Mouse (Mus musculus) layer of hippocampus, postnatal 10 days (tissue): Measurements from ENCODE around the gene Lrrc3c. TPM values are rescaled to one million over a fixed set of nuclear protein-coding genes. Genes with fewer than 3 reads are reported as not detected.

Experiments
- DNase-seq, 2 experiments: peaks; one replicate each; pipeline ENCODE4 v3.0.0; 2021; ENCODE audit warnings: low spot score in 2 of 2
- long read RNA-seq: library from polyadenylated mRNA; stranded (forward); transcript quantifications from one replicate; pipeline ENCODE4 v2.0.0, GENCODE M21; 2023
- total RNA-seq, 2 experiments: library from RNA; stranded (reverse); gene quantifications; 2 replicates each; pipeline ENCODE4 v1.2.3; 2021

Gene Lrrc3c
- not detected for total RNA-seq
- long read RNA-seq, result 0 reads

GRCm38 (mm10) chr11:98597991-98598390 is at the start of gene Lrrc3c:
Gene Lrrc3c, plus strand, starts transcription at chr11:98598291.
- peak in 1 of 2 experiments; percentile 2 for DNase-seq

- DNase-seq, result no peak
Measured at GRCm38 (mm10) chr11:98549363-98549762, 48.7 kb upstream of the Lrrc3c start.

- no peak for DNase-seq
Measured at GRCm38 (mm10) chr11:98550311-98550974, 47.6 kb upstream of the Lrrc3c start.

- DNase-seq, result peak; percentile 87 to 93
Measured at GRCm38 (mm10) chr11:98550975-98551828, 46.9 kb upstream of the Lrrc3c start, which contains the start of gene Zpbp2. Gene Zpbp2, plus strand, starts transcription at chr11:98551097.

GRCm38 (mm10) chr11:98553966-98554365 is 44.1 kb upstream of the Lrrc3c start:
- DNase-seq, result no peak

- DNase-seq, result no peak
Measured at GRCm38 (mm10) chr11:98555124-98555700, 42.9 kb upstream of the Lrrc3c start.

GRCm38 (mm10) chr11:98560942-98561341 is 37.1 kb upstream of the Lrrc3c start:
- DNase-seq, result no peak

GRCm38 (mm10) chr11:98563025-98563424 is 35.1 kb upstream of the Lrrc3c start:
- DNase-seq, result no peak

- DNase-seq, result no peak
Measured at GRCm38 (mm10) chr11:98563921-98564414, 34.1 kb upstream of the Lrrc3c start.

- no peak for DNase-seq
Measured at GRCm38 (mm10) chr11:98568326-98568725, 29.8 kb upstream of the Lrrc3c start.

- no peak for DNase-seq
Measured at GRCm38 (mm10) chr11:98569461-98569860, 28.6 kb upstream of the Lrrc3c start.

- DNase-seq, result no peak
Measured at GRCm38 (mm10) chr11:98577776-98578175, 20.3 kb upstream of the Lrrc3c start.

- no peak for DNase-seq
Measured at GRCm38 (mm10) chr11:98580301-98581121, 17.6 kb upstream of the Lrrc3c start.

GRCm38 (mm10) chr11:98581286-98582029 is 16.6 kb upstream of the Lrrc3c start:
- DNase-seq, result no peak

GRCm38 (mm10) chr11:98582030-98582388 is 16.1 kb upstream of the Lrrc3c start:
- DNase-seq, result no peak

- no peak for DNase-seq
Measured at GRCm38 (mm10) chr11:98582551-98583264, 15.4 kb upstream of the Lrrc3c start.

GRCm38 (mm10) chr11:98583265-98583552 is 14.9 kb upstream of the Lrrc3c start:
- no peak for DNase-seq

GRCm38 (mm10) chr11:98583571-98583970 is 14.5 kb upstream of the Lrrc3c start:
- no peak for DNase-seq

- DNase-seq, result no peak
Measured at GRCm38 (mm10) chr11:98584146-98584545, 13.9 kb upstream of the Lrrc3c start.

GRCm38 (mm10) chr11:98584629-98585177 is 13.4 kb upstream of the Lrrc3c start:
- DNase-seq, result no peak
